Mouse (Mus musculus): Measurements from ENCODE around the gene Slbp.

Slbp gene

DNA sequence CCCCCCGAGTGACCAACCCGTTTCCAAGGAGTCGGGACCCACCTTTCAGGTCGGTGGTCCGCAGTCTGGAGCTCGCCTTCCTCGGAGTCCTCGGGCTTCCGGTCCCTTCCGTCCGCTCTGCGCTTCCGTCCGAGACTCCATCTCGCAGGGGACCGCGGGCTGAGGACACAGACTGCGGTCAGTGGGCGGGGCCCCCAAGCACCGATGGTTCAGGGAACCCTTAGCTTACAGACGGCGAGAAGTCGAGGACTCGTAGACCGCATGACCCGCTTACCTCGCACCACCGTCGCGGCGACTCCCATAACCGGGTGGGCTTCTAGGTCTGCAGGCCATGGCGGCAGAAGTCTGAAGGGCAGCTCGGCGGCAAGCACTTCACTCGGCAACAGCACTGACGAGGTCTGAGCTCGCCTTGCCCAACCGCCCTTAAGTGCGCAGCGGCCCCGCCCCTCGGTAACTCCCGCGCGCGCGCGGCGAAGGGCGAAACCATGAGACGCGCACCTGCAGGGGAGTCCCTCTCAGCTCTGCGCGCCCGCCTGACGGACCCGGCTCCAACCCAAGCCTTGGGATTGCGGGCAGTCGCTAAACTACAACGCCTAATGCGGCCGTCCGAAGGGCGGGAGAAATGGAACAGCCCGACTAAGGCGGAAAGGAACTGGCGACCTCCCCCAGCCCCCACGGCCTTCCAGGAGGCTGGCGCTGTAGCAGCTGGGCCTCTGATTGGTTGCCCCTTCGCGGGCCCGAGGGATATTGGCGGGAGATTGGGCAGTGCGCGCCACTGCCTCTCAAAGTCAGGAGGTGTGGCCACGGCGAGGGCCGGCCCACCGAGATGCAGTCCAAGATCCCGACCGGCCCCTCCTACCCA, at the start of gene Slbp:
Gene Slbp, minus strand, starts transcription at position 654 of the 862 bp plus-strand sequence.
- DNase-seq (ENCODE audit: low spot score) = peak; percentile 97

DNA sequence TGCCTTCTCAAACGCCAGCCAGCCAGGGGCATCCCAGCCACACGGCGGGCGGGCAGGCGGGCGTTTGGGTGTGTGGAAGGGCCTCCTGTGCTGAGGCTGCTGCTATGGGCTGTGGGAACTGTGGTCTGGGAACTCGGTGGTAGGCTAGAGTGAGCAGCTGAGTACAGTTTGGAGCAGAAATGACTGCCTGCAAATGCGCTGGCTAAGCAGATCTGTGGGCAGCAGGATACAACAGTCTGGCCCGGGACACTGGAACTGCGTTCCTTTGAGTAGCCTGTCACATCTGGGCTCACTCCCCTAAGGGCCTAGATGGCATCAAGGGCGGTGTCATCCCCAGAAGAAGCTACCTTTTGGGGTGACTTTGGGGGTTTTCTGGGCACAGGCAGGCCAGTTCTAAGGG, 49.5 kb upstream of the Slbp start:
- no peak for DNase-seq (ENCODE audit: low spot score)

DNA sequence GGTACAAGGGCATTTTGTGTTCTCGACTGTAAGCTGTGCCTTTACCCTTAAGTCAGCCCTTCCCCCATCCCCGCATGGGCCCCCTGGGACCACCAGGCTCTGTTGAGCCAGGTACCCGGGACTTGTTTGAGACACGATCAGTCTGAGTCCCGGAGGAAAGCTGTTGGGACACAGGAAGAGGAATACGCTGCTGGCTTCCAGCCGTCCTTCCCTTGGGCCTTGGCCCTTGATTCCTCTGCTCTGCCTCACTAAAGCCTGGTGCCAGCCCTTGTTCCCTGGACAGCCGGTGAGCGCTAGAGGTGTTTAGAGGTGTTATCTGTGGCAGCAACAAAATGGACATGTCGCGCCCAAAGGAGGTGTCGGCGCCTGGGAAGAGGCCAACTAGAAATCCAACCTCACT, 47.6 kb upstream of the Slbp start:
- DNase-seq (ENCODE audit: low spot score) = no peak

DNA sequence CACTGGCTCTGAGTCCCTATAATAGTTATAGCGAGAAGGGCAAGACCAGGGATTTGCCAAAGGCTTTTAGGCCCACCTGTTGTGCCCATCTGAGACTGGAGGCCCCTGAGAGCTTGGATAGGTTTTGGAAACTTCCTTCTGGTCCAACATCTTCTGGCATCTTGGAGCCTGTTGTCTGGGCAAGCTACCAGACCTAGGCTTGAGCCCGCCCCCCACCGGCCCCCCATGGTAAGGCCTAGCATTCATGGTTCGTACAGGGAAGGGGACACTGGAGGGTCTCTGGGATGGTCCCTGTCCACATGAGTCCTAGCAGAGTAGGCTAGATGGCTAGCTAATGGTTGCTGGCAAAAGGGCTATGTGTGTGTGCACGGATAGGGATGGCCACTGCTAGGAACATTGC, 46.3 kb upstream of the Slbp start:
- DNase-seq (ENCODE audit: low spot score) = no peak

GRCm38 (mm10) chr5:33697947-33698512, 45.7 kb upstream of the Slbp start:
- no peak for DNase-seq (ENCODE audit: low spot score)

GRCm38 (mm10) chr5:33697534-33697933, 45.2 kb upstream of the Slbp start:
- no peak for DNase-seq (ENCODE audit: low spot score)

DNA sequence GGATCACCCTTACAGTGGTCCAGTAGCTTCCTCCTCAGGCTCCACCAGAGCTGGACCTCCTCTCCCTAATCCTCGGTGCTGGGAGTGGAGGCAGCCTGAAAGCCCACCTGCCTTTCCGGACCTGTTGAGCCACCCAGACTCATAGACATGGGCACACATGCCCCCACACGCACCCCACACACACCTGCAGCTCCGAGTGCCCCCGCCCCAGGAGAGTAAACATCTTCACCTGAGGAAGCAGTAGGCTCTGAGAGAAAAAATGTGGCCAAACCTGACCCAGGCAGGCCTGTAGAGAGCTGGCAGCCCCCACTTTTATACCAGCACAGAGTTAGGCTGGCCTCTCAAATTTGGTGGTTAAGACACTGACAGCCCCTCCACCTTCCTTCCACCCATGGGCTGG, 44.1 kb upstream of the Slbp start:
- no peak for DNase-seq (ENCODE audit: low spot score)

GRCm38 (mm10) chr5:33695718-33696121, 43.3 kb upstream of the Slbp start:
- DNase-seq (ENCODE audit: low spot score) = no peak

- DNase-seq (ENCODE audit: low spot score) = peak; percentile 72
Observed at GRCm38 (mm10) chr5:33694848-33695717, 42.7 kb upstream of the Slbp start.

DNA sequence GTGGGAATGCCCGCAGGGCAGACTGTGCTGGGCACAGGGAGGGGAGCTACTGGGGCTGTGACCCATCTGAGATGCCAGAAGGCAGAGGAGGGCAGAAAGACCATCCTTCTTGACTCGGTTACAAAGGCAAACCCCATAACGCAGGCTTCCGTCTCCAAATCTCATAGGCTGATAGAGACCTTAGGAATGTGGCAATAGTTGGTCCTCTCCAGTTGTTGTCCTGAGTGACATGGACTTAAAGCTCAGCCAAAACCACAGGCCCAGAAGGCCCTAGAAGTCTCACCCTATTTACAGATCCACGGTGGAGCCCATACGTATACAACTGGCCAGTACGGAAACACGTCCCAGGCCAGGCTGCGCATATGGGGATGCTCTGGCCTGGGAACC, 42.1 kb upstream of the Slbp start:
- DNase-seq (ENCODE audit: low spot score) = no peak

GRCm38 (mm10) chr5:33692393-33692792, 40.0 kb upstream of the Slbp start:
- no peak for DNase-seq (ENCODE audit: low spot score)

- DNase-seq (ENCODE audit: low spot score) = no peak
Observed at GRCm38 (mm10) chr5:33689852-33690645, 37.7 kb upstream of the Slbp start.

- no peak for DNase-seq (ENCODE audit: low spot score)
Observed at GRCm38 (mm10) chr5:33689221-33689844, 37.0 kb upstream of the Slbp start.

GRCm38 (mm10) chr5:33688278-33689220, 36.2 kb upstream of the Slbp start:
- DNase-seq (ENCODE audit: low spot score) = no peak

DNA sequence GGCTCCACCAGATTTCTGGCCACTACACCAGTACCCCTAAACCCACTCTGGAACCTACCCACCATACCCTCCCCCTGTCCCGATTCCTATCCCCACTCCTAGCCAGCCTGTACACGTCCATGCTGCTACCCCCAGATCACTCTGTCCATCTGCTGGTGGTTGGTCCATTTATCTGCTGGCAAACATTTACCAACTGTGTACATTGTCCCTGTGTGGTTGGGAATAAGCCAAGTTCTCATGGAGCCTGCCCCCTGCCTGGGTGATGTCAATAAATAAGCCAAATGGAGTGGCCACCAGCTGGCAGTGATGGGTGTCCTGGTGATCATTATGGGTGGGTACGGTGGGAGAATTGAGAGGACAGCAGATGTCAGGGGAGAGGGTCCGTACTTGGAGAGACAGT, 34.8 kb upstream of the Slbp start:
- DNase-seq (ENCODE audit: low spot score) = no peak

GRCm38 (mm10) chr5:33684932-33685331, 32.6 kb upstream of the Slbp start:
- DNase-seq (ENCODE audit: low spot score) = no peak

DNA sequence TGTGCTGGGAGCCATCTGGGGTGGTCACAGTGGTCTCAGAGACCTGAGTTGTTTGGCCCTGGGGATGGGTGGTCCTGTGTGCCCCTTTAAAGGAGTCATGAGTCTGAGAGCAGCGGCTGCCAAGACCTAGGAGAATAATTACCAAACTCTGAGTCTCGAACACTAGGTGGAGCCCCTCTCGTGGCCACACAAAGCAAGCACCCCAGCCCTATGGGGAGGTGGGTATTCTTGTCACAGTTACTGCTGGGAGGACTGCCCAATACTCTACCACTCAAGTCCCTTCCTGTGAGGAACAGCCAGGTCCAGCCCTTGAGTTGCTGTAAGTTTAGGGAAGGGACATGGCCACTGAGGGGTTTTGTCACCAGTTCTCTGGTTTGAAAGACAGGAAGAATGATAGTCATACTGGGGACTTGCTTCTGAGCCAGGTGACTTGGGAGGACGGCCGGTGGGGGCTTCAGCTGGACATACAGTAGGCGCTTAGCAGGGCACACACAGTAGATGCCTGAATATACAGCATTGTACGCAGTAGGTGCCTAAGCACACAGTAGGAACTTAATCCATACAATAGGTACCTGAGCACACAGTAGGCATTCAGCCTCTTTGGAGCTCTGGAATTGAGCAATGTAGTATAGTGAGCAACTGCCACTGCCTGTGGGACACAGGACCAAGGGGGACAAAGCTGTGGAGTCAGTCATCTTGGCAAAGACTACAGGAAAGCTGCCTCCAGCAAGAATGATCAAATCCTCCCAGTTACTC, 31.7 kb upstream of the Slbp start:
- no peak for DNase-seq (ENCODE audit: low spot score)

GRCm38 (mm10) chr5:33682963-33683362, 30.6 kb upstream of the Slbp start:
- no peak for DNase-seq (ENCODE audit: low spot score)

GRCm38 (mm10) chr5:33681611-33682388, 29.4 kb upstream of the Slbp start:
- no peak for DNase-seq (ENCODE audit: low spot score)

Data from testis, postnatal 14 days (tissue).